Mouse (Mus musculus) adrenal gland, postnatal 10 days (tissue): ENCODE measurements around the gene Cdv3. TPM values are rescaled to one million over a fixed set of nuclear protein-coding genes. Genes with fewer than 3 reads are reported as not detected.

ENCODE experiments used
- total RNA-seq, 2 experiments: library from RNA; stranded (reverse); gene quantifications; 2 replicates each; pipeline ENCODE4 v1.2.3; 2021

Gene Cdv3
- total RNA-seq, 2 experiments from 2014 or later = 148 to 171 TPM

Other genes with a start within 250 kb of the Cdv3 start
- gene Srprb, start 163.7 kb downstream of the Cdv3 start, total RNA-seq = 10 to 100 TPM; 21.9 to 26.8 TPM
- 10 to 100 TPM; 13.9 to 18.0 TPM for gene Gm20425, start 135.5 kb downstream of the Cdv3 start, total RNA-seq
- gene Trf, start 135.4 kb downstream of the Cdv3 start, total RNA-seq = 1,000 to 10,000 TPM; 3,036 to 6,940 TPM
- gene 1300017J02Rik, start 60.8 kb downstream of the Cdv3 start, total RNA-seq = 10 to 100 TPM; 22.6 to 51.8 TPM
- gene Topbp1, start 60.6 kb downstream of the Cdv3 start, total RNA-seq = 10 to 100 TPM; 34.2 to 46.8 TPM
- gene Bfsp2, start 114.6 kb upstream of the Cdv3 start, total RNA-seq = under 1 TPM; 0.55 to 0.60 TPM